Comparison of ENCODE assay signal across 1 mouse cellular context in the genomic region with DNA sequence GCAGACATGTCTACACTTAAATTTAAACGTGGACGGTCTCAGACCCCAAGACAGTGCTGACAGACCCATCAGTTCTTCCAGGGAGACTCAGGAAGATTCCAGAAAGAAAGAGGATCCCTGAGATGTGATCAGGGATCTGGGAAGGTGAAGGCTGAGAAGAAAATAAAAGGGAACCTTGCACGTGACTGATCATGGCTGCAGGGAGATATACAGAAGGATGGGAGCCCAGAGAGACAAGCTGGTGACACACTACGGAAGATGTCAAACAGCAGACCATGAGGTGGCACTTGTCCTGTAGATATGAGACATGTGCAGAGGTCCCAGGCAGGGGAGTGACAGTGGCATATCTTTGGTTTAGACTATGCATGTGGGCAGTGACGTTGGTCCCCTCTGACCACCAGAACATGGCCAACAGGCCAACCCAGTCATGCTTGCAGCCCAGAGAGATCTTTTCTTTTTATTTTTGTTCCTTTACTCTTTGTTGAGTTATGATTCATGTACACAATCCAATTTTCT.
A peak's percentile ranks its signal among the peaks of the same experiment; 100 is the strongest.
TF ChIP-seq lines count a peak whose summit lies in the region.

No protein-coding gene starts in this region.

TF ChIP-seq in MEL, 35 proteins besides CTCF, POLR2A, EP300 and RAD21 (continued from another document):
- TF ChIP-seq USF2 (IDR thresholded peaks at IDR 0.05; ENCODE audit: borderline replicate concordance in 1 of 2, insufficient read depth in 1 of 2, low read depth in 1 of 2, low read length in 2 of 2) (no peak), ZKSCAN1 (IDR thresholded peaks at IDR 0.05; ENCODE audit: low read depth, low read length) (no peak), USF1 (IDR thresholded peaks at IDR 0.05; ENCODE audit: low read depth, low read length) (peak; percentile 65; the same call in 1 of the 2 replicates)
